Mouse (Mus musculus): ENCODE results near the gene Spata33. TPM values are rescaled to one million over a fixed set of nuclear protein-coding genes. Genes with fewer than 3 reads are reported as not detected.

Spata33 gene
- polyA plus RNA-seq, 1 experiment from 2014 or later, result 9.5 TPM

DNA sequence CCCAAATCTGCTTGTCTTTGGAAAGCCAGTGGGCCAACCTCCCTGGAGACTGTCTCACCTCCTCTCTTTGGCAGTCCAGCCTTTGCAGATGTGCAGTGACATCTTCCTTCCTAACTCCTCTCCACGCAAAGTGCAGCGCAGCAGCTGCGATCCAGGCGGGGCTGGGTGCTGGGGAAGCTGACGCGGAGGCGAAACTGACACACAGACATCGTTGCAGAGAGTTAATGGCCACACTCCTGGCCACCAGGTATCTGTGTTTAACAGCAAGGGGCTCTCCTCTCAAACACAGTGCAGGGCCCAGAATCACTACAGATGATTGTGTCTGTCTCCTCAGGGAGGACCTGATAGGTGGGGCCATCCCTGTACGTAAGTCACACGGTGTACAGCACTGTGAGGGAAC lies 58.5 kb downstream of the Spata33 start:
- H3K27me3 ChIP-seq (ENCODE audit: control insufficient read depth, insufficient read depth, low read length), result no peaks in the 10 kb centered on the region
- H3K36me3 ChIP-seq (ENCODE audit: control insufficient read depth, insufficient read depth, low read length), result peaks cover 5% of the 10 kb centered on the region
- ATAC-seq (ENCODE audit: insufficient read depth, low FRiP score, low TSS enrichment) (no peak), DNase-seq (ENCODE audit: low spot score) (no peak)
- no peak overlapping the region for H3K4me3 ChIP-seq (ENCODE audit: low read depth, low read length)
- WGBS, result 91% methylated on average over 10 of the region's 10 CpGs
- no peak overlapping the region for H3K9ac ChIP-seq (ENCODE audit: low read length)
- no peak overlapping the region for H3K27ac ChIP-seq (ENCODE audit: low read depth, low read length)
- no peaks in the 10 kb centered on the region for H3K9me3 ChIP-seq (ENCODE audit: control insufficient read depth, low read length)
- no peaks in the 10 kb centered on the region for H3K4me1 ChIP-seq (ENCODE audit: control insufficient read depth, insufficient read depth, low read length)
- no peak overlapping the region for H3K4me2 ChIP-seq (ENCODE audit: low read depth)

Other genes starting within 250 kb of the Spata33 start
- gene Ankrd11, start 170.6 kb upstream of the Spata33 start, polyA plus RNA-seq (2014; fragmentation: Nextera tagmentation; extraction: Ambion mirVana), result 83.2 and 88.3 TPM in 2 replicates
- 45.3 and 47.7 TPM in 2 replicates for gene Spg7, start 149.9 kb upstream of the Spata33 start, polyA plus RNA-seq (2014; fragmentation: Nextera tagmentation; extraction: Ambion mirVana)
- 1,194 and 1,271 TPM in 2 replicates for gene Rpl13, start 110.5 kb upstream of the Spata33 start, polyA plus RNA-seq (2014; fragmentation: Nextera tagmentation; extraction: Ambion mirVana)
- gene Cpne7, start 95.5 kb upstream of the Spata33 start, polyA plus RNA-seq (2014; fragmentation: Nextera tagmentation; extraction: Ambion mirVana), result 0.40 TPM in 1 of 2 replicates, not detected in the other
- gene Sult5a1, start 54.5 kb upstream of the Spata33 start, polyA plus RNA-seq (2014; fragmentation: Nextera tagmentation; extraction: Ambion mirVana), result 2.3 and 5.6 TPM in 2 replicates
- 0.66 and 1.3 TPM in 2 replicates for gene Dpep1, start 26.6 kb upstream of the Spata33 start, polyA plus RNA-seq (2014; fragmentation: Nextera tagmentation; extraction: Ambion mirVana)
- gene Chmp1a, start 69 bp upstream of the Spata33 start, polyA plus RNA-seq (2014; fragmentation: Nextera tagmentation; extraction: Ambion mirVana), result 104 and 110 TPM in 2 replicates
- 35.5 and 35.7 TPM in 2 replicates for gene Cdk10, start 12.0 kb downstream of the Spata33 start, polyA plus RNA-seq (2014; fragmentation: Nextera tagmentation; extraction: Ambion mirVana)
- 2.7 and 3.1 TPM in 2 replicates for gene Spata2l, start 23.4 kb downstream of the Spata33 start, polyA plus RNA-seq (2014; fragmentation: Nextera tagmentation; extraction: Ambion mirVana)
- gene Zfp276, start 41.4 kb downstream of the Spata33 start, polyA plus RNA-seq (2014; fragmentation: Nextera tagmentation; extraction: Ambion mirVana), result 25.1 and 26.0 TPM in 2 replicates
- 26.4 and 29.7 TPM in 2 replicates for gene Vps9d1, start 41.5 kb downstream of the Spata33 start, polyA plus RNA-seq (2014; fragmentation: Nextera tagmentation; extraction: Ambion mirVana)
- 31.3 and 36.7 TPM in 2 replicates for gene Fanca, start 105.7 kb downstream of the Spata33 start, polyA plus RNA-seq (2014; fragmentation: Nextera tagmentation; extraction: Ambion mirVana)
- 16.9 and 17.3 TPM in 2 replicates for gene Spire2, start 119.9 kb downstream of the Spata33 start, polyA plus RNA-seq (2014; fragmentation: Nextera tagmentation; extraction: Ambion mirVana)
- gene Tcf25, start 160.9 kb downstream of the Spata33 start, polyA plus RNA-seq (2014; fragmentation: Nextera tagmentation; extraction: Ambion mirVana), result 211 and 217 TPM in 2 replicates
- gene Mc1r, start 194.3 kb downstream of the Spata33 start, polyA plus RNA-seq (2014; fragmentation: Nextera tagmentation; extraction: Ambion mirVana), result 0.20 TPM in 1 of 2 replicates, not detected in the other
- 872 and 1,012 TPM in 2 replicates for gene Tubb3, start 198.6 kb downstream of the Spata33 start, polyA plus RNA-seq (2014; fragmentation: Nextera tagmentation; extraction: Ambion mirVana)
- 36.5 and 41.7 TPM in 2 replicates for gene Def8, start 210.7 kb downstream of the Spata33 start, polyA plus RNA-seq (2014; fragmentation: Nextera tagmentation; extraction: Ambion mirVana)